Mouse (Mus musculus) G1E (cell line): ENCODE measurements at regions not wholly inside any gene's neighbourhood (a gene's known extent, or its start where the extent isn't known, plus 50 kb on each side); places are given as distances from the start of the nearest gene placed in this dataset.

Experiments
- ATAC-seq: 2 replicates; pipeline ENCODE4 v1.8.0; 2016; ENCODE audit warnings: mild to moderate bottlenecking; ENCODE audit not compliant: insufficient number of reproducible peaks, poor library complexity, low FRiP score, severe bottlenecking; ENCODE audit errors: extremely low read depth
- DNase-seq: peaks from one replicate; pipeline ENCODE4 v3.0.0; 2012; ENCODE audit warnings: low spot score
- H3K27me3 ChIP-seq: 2 replicates; pipeline ENCODE4 v1.6.1; 2012; ENCODE audit warnings: mild to moderate bottlenecking, low read length, inconsistent platforms; ENCODE audit not compliant: insufficient read depth
- H3K36me3 ChIP-seq: replicated peaks from 2 replicates; pipeline ENCODE3; 2012; ENCODE audit warnings: mild to moderate bottlenecking, inconsistent platforms
- H3K4me1 ChIP-seq: 2 replicates; pipeline ENCODE4 v1.6.1; 2012; ENCODE audit warnings: low read depth, low read length, inconsistent platforms, mixed read lengths; ENCODE audit not compliant: insufficient read depth
- H3K4me3 ChIP-seq: 2 replicates; pipeline ENCODE4 v1.5.1; 2012; ENCODE audit warnings: low read depth, mild to moderate bottlenecking, inconsistent platforms, low read length, moderate library complexity, mixed read lengths
- H3K9me3 ChIP-seq: replicated peaks from 2 replicates; pipeline ENCODE4 v1.6.1; 2012; ENCODE audit warnings: inconsistent platforms
- CTCF ChIP-seq: IDR thresholded peaks from 2 replicates; pipeline ENCODE4 v1.5.1; 2012; ENCODE audit warnings: low read depth, low read length, inconsistent platforms, mixed read lengths
- GATA1 ChIP-seq: IDR thresholded peaks from 2 replicates; pipeline ENCODE4 v1.6.1; 2012; ENCODE audit warnings: borderline replicate concordance, low read length, inconsistent platforms, mixed read lengths
- GATA2 ChIP-seq: IDR thresholded peaks from 2 replicates; pipeline ENCODE4 v1.6.1; 2012; ENCODE audit warnings: low read depth, low read length, inconsistent platforms, borderline replicate concordance
- POLR2AphosphoS5 ChIP-seq: IDR thresholded peaks from 2 replicates; pipeline ENCODE4 v1.6.1; 2012; ENCODE audit warnings: low read depth, low read length, inconsistent platforms; ENCODE audit not compliant: insufficient replicate concordance
- TAL1 ChIP-seq: conservative IDR thresholded peaks from 2 replicates; pipeline ENCODE4 v1.6.1; 2012; ENCODE audit warnings: low read depth, low read length, inconsistent platforms, mixed read lengths

DNA sequence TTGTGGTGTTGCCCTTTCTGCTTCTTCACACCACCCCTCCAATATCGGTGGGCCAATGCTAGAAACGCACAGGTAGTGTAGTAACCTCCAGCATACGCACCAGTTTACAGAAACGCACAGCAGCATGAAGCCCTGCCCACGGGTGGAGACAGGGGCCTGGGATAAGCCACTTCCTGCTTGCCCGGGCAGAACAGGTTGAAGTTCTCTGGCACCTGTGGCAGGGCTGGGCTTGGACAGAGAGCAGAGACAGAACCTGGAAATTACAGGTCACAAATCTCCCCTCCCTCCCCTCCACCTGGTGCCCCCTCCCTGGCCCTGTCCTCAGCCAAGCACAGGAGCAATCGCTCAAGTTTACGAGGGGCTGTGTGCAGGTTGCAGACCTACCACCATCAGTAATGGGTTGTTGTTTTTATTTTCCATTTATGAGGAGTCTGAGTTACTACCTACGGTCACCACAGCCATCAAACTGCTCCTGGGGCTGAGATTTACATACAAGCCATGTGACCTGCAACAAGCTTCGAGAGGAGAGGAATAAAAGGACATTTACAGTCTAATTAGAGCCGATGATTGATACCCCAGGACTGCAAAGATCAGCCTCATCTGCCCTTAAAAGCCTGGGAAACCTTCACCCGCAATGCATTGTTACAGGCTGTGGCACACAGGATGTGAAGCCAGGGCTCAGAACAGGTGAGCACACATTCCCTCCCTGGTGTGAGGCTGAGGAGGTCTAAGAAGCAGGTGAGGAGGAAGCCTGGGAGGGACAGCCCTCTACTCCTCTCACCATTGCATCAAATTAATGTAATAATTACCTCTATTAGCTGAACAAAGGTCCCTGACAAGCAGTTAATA, 93.2 kb downstream of the Gm826 start:
- no peaks in the 10 kb centered on the region for H3K27me3 ChIP-seq
- peaks cover 72% of the 10 kb centered on the region for H3K9me3 ChIP-seq
- H3K4me3 ChIP-seq: no peak overlapping the region
- no peak for ATAC-seq
- no peaks in the 10 kb centered on the region for H3K36me3 ChIP-seq
- H3K4me1 ChIP-seq: no peaks in the 10 kb centered on the region
- no peak for TF ChIP-seq CTCF
- no peak for TF ChIP-seq TAL1
- no peak for TF ChIP-seq POLR2AphosphoS5
- no peak for TF ChIP-seq GATA2
- no peak for TF ChIP-seq GATA1
- DNase-seq: no peak

DNA sequence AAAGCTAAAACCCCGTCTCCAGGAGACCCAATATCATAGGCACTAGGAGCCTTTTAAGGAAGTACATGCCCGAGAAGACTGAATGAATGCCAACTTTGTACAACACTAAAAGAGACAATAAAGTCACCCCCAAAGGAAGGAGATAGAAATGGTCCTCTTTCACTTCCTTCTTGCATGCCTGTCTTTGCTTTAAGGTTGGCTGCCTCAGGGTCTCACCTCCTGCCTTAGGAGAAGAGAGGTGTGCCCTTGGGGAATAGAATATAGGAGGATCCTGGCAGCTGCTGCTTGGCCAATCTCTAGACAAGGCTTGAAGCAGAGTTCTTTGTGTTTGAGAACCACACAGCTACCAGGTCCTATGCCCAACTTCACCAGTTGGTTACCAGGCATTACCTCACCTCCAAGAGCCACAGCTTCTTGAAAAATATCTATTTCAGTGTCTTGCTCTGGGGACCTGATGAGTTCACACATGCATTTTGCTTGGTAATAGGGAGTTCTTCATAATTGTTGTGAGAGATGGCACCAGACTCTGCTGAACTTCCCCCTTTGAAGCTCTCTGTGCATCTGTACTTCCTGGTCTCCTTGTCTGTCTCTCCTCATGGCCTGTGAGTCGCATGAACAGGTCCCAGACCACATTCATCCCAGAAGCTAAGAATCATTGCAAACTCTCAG, 96.4 kb downstream of the Gm826 start:
- H3K4me3 ChIP-seq: no peak overlapping the region
- DNase-seq (no peak), ATAC-seq (no peak)
- no peaks in the 10 kb centered on the region for H3K27me3 ChIP-seq
- H3K36me3 ChIP-seq: no peaks in the 10 kb centered on the region
- peaks cover 76% of the 10 kb centered on the region for H3K9me3 ChIP-seq
- TF ChIP-seq GATA1: no peak
- no peak for TF ChIP-seq CTCF
- TF ChIP-seq TAL1: no peak
- no peak for TF ChIP-seq POLR2AphosphoS5
- TF ChIP-seq GATA2: no peak
- no peaks in the 10 kb centered on the region for H3K4me1 ChIP-seq

DNA sequence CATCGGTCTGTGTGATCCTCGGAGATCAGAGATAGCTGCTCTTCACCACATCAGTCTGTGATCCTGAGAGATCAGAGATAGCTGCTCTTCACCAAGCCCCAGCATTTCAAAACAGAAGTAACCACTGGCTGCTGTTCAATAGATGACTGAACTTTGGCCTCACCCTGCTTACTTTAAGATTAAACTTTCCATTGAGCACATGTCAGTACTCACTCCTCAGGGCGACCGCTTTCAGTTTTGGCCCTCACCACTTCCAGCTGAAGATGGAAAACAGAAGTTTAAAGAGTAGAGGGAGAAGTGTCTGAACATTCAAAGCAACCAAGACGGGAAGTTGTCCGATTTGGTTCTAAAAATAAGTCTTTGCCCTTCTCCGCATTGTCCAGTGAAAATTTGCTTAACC, 97.2 kb downstream of the Gm826 start:
- DNase-seq (no peak), ATAC-seq (no peak)
- H3K27me3 ChIP-seq: no peaks in the 10 kb centered on the region
- H3K36me3 ChIP-seq: no peaks in the 10 kb centered on the region
- H3K4me1 ChIP-seq: no peaks in the 10 kb centered on the region
- no peak overlapping the region for H3K4me3 ChIP-seq
- H3K9me3 ChIP-seq: peaks cover 77% of the 10 kb centered on the region
- TF ChIP-seq GATA1 (no peak), GATA2 (no peak), TAL1 (no peak), POLR2AphosphoS5 (no peak), CTCF (no peak)

DNA sequence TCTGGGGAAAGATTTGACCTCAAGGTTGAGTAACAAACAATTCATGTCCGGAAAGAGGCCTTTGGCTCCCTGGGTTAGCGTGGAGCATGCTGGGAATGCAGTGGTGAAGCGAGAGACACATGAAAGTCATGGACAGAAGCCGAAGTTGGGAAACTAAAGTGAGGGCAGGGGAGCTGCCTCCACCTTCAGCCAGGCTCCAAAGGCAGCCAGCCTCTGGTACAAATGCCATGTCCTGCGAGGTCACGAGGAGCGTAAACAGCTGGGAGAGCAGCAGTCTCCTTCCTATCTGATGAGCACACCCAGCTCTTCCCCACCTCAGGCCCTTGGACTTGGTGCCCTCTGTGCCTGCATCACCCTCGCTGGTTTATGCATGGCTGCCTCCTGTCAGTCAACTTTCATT, 103.2 kb downstream of the Gm826 start:
- ATAC-seq: no peak
- H3K36me3 ChIP-seq: no peaks in the 10 kb centered on the region
- H3K4me3 ChIP-seq: no peak overlapping the region
- TF ChIP-seq GATA2: no peak
- no peak for TF ChIP-seq TAL1
- TF ChIP-seq GATA1: no peak
- TF ChIP-seq POLR2AphosphoS5: no peak
- TF ChIP-seq CTCF: no peak
- no peak for DNase-seq
- no peaks in the 10 kb centered on the region for H3K4me1 ChIP-seq
- H3K27me3 ChIP-seq: no peaks in the 10 kb centered on the region
- H3K9me3 ChIP-seq: peaks cover 70% of the 10 kb centered on the region

DNA sequence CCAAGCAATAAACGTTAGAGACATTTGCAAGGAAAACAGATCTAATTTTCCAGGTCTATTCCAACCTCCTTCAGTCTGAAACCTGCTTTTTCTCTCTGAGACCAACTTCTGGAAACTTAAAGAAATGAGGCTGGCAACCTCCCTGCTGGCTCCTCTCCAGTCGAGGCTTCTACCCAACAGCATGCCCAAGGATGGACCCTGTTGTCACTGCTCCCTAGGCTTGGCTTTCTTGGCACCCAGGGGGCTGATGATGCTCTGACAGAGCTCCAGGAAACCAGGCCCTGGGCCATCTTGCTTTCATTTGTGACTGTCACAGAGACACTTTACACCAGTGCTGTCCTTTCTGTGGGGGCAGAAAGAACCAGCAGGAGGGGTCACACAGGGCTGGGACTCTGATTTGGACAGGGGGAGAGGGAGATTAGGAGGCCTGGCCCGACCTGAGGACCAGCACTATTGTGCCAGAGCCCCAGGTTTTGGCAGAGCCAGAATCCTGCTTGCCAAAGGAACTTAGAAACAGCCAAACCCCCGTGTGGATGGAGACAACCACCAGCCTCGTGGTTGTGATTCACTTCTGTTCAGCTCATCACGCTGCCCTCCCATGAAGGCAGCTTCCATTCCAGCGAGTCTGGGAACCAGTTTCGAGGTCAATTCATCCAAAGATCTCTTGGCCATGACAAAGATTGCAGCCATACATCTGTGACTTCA, 105.5 kb downstream of the Gm826 start:
- Histone ChIP-seq H3K4me3 (no peak overlapping the region), H3K4me1 (no peaks in the 10 kb centered on the region), H3K36me3 (no peaks in the 10 kb centered on the region), H3K9me3 (peaks cover 74% of the 10 kb centered on the region), H3K27me3 (no peaks in the 10 kb centered on the region; the same call in 1 of the 2 replicates)
- no peak for ATAC-seq
- TF ChIP-seq GATA2: no peak
- no peak for DNase-seq

DNA sequence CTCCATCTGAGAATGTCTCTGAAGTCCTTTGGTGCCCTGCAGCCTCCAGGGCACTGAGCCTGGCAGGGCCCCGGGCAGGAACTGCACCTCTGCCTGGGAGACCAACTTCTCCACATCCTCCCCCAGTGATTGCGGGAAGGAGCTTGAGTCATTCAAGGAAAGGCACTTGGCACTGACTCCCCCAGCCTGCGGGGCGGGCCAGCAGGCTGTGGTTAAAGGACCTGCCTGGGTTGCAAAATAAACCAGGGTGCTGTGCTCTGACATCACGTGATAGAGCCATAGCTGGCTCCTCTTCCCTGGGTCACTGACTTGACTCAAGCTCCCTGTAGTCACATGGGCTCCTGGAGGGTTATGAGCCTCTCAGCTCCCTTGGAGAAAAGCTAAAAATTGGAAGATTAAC, 108.5 kb downstream of the Gm826 start:
- DNase-seq (no peak), ATAC-seq (no peak)
- TF ChIP-seq GATA2 (no peak), POLR2AphosphoS5 (no peak), TAL1 (no peak), GATA1 (no peak), CTCF (no peak)

More for the DNA sequence above, 108.5 kb downstream of the Gm826 start:
- Histone ChIP-seq H3K4me3 (no peak overlapping the region), H3K36me3 (no peaks in the 10 kb centered on the region), H3K27me3 (no peaks in the 10 kb centered on the region; the same call in 1 of the 2 replicates), H3K4me1 (no peaks in the 10 kb centered on the region), H3K9me3 (peaks cover 76% of the 10 kb centered on the region)
